Mouse (Mus musculus) thymus, adult 2 months (tissue): Measurements from ENCODE around the gene Fbln1.

Experiments used
- CTCF ChIP-seq: fragments of 200-500 bp; IDR thresholded peaks from 2 replicates; pipeline ENCODE4 v1.5.1; 2012; ENCODE audit warnings: mild to moderate bottlenecking, control low read depth, low read length, moderate library complexity, borderline replicate concordance; ENCODE audit not compliant: control insufficient read depth, poor library complexity, insufficient read depth; ENCODE audit errors: extremely low read depth
- POLR2A ChIP-seq: fragments of 200-500 bp; IDR thresholded peaks from 2 replicates; pipeline ENCODE4 v1.6.1; 2012; ENCODE audit warnings: mild to moderate bottlenecking, low read length, control low read depth, moderate library complexity; ENCODE audit not compliant: control insufficient read depth, poor library complexity, insufficient read depth; ENCODE audit errors: extremely low read depth

DNA sequence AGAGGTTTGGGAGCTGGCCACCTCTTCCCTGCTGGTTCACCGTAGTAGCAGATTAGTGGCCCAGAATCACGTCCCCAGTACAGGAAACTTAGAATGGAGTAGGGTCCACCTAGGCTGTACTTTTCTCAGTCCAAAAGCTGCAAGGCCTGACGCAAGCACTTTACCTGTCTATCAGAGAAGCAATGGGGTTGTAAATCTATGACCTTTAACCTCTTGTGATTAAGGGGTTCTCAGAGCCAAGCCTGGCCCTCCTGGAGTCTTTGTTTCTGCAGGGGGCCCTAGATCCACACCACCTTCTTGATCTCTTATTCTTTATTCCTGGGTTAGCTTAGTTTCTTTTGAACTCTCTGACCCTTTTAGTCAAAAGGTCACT, 940 bp downstream of the Fbln1 start:
- TF ChIP-seq CTCF (no peak), POLR2A (no peak)
